ENCODE assay signal across 25 mouse cellular contexts in genomic region chr2:30371544-30371943, GRCm38 (mm10).
"Had no signal": no experiment of that assay in that cellular context is flagged by ENCODE, and none has a peak within 500 bp of the region (broad histone marks: within the 10 kb centered on the region; RNA-seq: fewer than 3 reads in every experiment).

No protein-coding gene starts in this region.

- DNase-seq: gastrocnemius, adult 2 months; gastrocnemius, postnatal 10 days; gastrocnemius, postnatal 25 days; heart, adult 18-20 months; heart, postnatal 10 days; heart, postnatal 4 days; kidney, adult 11 months; kidney, adult 2 months; kidney, adult 9 months; kidney, postnatal 14 days; kidney, postnatal 36 days; layer of hippocampus, adult 9-11 months; liver had no signal

- H3K27ac ChIP-seq: gastrocnemius, adult 2 months; heart, embryonic 10.5 days; hindbrain, embryonic 10.5 days; hindbrain, embryonic 12.5 days; hindbrain, embryonic 14.5 days; hindbrain, postnatal 0 days; kidney, embryonic 15.5 days; kidney, postnatal 0 days; left cerebral cortex, adult 2 months; limb, embryonic 10.5 days; limb, embryonic 12.5 days had no signal

- H3K27me3 ChIP-seq: heart, embryonic 12.5 days; hindbrain, embryonic 12.5 days; kidney, embryonic 15.5 days; limb, embryonic 12.5 days had no signal

- H3K4me3 ChIP-seq: gastrocnemius, adult 2 months; heart, embryonic 10.5 days; heart, embryonic 12.5 days; hindbrain, embryonic 10.5 days; hindbrain, embryonic 12.5 days; kidney, embryonic 15.5 days; left cerebral cortex, adult 2 months; limb, embryonic 10.5 days; limb, embryonic 12.5 days had no signal

- H3K9me3 ChIP-seq: heart, embryonic 10.5 days; heart, embryonic 12.5 days; hindbrain, embryonic 10.5 days; hindbrain, embryonic 12.5 days; kidney, embryonic 15.5 days; limb, embryonic 10.5 days; limb, embryonic 12.5 days had no signal

- ATAC-seq: hindbrain, postnatal 0 days; intestine, embryonic 16.5 days had no signal

- H3K4me2 ChIP-seq: heart, embryonic 12.5 days; hindbrain, embryonic 12.5 days; hindbrain, embryonic 14.5 days; kidney, embryonic 15.5 days; limb, embryonic 12.5 days had no signal

- H3K9ac ChIP-seq: heart, embryonic 12.5 days; hindbrain, embryonic 12.5 days; hindbrain, embryonic 14.5 days; kidney, embryonic 15.5 days; limb, embryonic 12.5 days had no signal

- H3K4me1 ChIP-seq: hindbrain, embryonic 10.5 days; hindbrain, embryonic 12.5 days; kidney, embryonic 15.5 days; limb, embryonic 10.5 days; limb, embryonic 12.5 days had no signal
